Mouse (Mus musculus) small intestine, adult 2 months (tissue): ENCODE data around the gene Car8. TPM values are rescaled to one million over a fixed set of nuclear protein-coding genes. Genes with fewer than 3 reads are reported as not detected.
"Not testable (repeated sequence)": the region's sequence is repeated elsewhere in the genome, so short reads cannot be mapped to it uniquely, and the experiment has no call there.

Experiments used
- H3K27ac ChIP-seq: fragments of 200-500 bp; 2 replicates; pipeline ENCODE4 v1.5.1; 2012; ENCODE audit warnings: low read depth, low read length, control low read depth, inconsistent platforms; ENCODE audit not compliant: insufficient read depth
- H3K27me3 ChIP-seq: fragments of 200-500 bp; 2 replicates; pipeline ENCODE4 v1.6.1; 2012; ENCODE audit warnings: mild to moderate bottlenecking, moderate library complexity, low read length, inconsistent platforms; ENCODE audit not compliant: control insufficient read depth, insufficient read depth
- H3K36me3 ChIP-seq: fragments of 200-500 bp; 2 replicates; pipeline ENCODE4 v1.6.1; 2012; ENCODE audit warnings: mild to moderate bottlenecking, low read length, control low read depth, inconsistent platforms; ENCODE audit not compliant: control insufficient read depth, insufficient read depth
- H3K4me1 ChIP-seq: fragments of 200-500 bp; 2 replicates; pipeline ENCODE4 v1.6.1; 2012; ENCODE audit warnings: low read length, inconsistent platforms, mixed read lengths; ENCODE audit not compliant: control insufficient read depth, insufficient read depth, insufficient read length
- H3K4me3 ChIP-seq: fragments of 200-500 bp; 2 replicates; pipeline ENCODE4 v1.5.1; 2012; ENCODE audit warnings: low read depth, mild to moderate bottlenecking, control low read depth, inconsistent platforms, low read length, moderate library complexity
- CTCF ChIP-seq: fragments of 200-500 bp; IDR thresholded peaks from 2 replicates; pipeline ENCODE4 v1.5.1; 2012; ENCODE audit warnings: low read depth, mild to moderate bottlenecking, control low read depth, inconsistent platforms, low read length, moderate library complexity, mixed read lengths; ENCODE audit not compliant: insufficient replicate concordance, insufficient read length; ENCODE audit errors: extremely low read depth
- POLR2A ChIP-seq: fragments of 200-500 bp; IDR thresholded peaks from 2 replicates; pipeline ENCODE4 v1.6.1; 2012; ENCODE audit warnings: low read depth, mild to moderate bottlenecking, control low read depth, inconsistent platforms, low read length, moderate library complexity
- WGBS: fragments of 180-500 bp; shearing (Covaris S2); methylation state at CpG from one replicate; pipeline ENCODE4 v1.1.7; 2018; 5-methylcytosine and 5-hydroxymethylcytosine counted together
- polyA plus RNA-seq: library from polyadenylated mRNA; depleted of rRNA; stranded (reverse); fragments of >200 nt; gene quantifications from 2 replicates; pipeline ENCODE4 v1.2.3, GENCODE M21; 2012

The Car8 gene
- polyA plus RNA-seq, 1 experiment = 0.57 TPM

DNA sequence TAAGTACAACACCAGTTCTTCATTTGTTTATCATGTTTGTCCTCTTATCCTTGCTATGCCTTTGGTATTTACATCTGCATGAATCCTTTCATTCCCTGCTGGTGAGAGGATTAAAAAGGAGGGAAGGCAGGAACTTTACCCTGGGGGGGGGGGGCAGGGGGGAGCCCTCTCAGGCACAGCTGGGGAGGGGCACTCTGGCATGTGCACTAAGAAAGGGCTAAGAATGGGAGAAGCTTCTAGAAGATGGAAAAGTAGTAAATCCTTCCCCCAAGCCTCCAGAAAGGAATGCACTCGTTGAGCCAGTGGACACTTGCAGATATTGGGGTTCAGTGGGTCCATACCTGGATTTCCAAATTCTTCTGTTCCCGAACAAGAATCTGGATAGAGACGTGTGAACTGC, 141.2 kb downstream of the Car8 start:
- H3K27me3 ChIP-seq = no peaks in the 10 kb centered on the region

DNA sequence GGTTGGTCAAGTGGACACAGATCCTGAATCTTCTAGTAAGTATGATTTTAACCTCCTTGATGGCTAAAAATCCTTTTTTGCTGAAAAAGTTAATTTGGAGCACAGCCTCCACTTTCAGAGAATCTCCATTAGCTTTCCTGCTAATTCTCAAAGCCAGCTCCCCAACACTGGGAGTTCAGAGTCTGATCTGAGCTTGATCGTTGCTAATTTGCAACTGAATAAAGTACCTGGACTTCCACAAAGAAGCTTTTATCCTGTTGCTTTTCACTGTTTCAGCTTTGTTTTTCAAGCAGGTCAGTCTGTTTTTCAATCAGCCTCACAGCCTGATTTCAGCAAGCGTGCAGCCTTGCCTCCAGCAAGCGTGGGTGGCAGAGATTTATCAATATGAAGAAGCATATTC, 145.3 kb downstream of the Car8 start:
- not testable (repeated sequence) for H3K27ac ChIP-seq, H3K4me1 ChIP-seq, H3K27me3 ChIP-seq, H3K4me3 ChIP-seq, H3K36me3 ChIP-seq
- 92% methylated on average over 3 of the region's 3 CpGs for WGBS

More for the DNA sequence above, 141.2 kb downstream of the Car8 start:
- Histone ChIP-seq H3K36me3 (no peaks in the 10 kb centered on the region), H3K4me3 (no peak overlapping the region), H3K4me1 (no peaks in the 10 kb centered on the region), H3K27ac (no peak overlapping the region)
- TF ChIP-seq POLR2A (no peak), CTCF (no peak)
- WGBS = 30% methylated on average over 3 of the region's 3 CpGs
